Mouse (Mus musculus): ENCODE data around the gene Nudt2.

DNA sequence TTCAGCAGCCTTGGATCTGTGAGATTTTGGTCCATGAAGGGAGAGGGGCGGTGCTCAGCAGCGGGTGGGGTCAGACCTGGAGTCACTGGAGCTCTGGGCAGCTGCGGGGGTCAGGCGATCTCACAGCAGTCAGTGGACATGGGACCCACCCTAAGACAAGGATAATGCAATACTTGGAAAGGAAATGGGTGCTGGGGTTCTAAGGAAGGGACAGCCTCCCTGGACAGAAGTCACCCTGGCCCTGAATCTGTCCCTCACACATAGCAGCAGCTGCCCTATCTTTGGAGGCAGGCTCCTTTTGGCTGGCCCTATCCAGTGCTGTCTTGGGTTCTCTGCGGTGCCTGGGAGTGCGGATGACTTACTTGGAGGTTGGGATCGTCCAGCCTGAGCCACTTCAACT, 58.9 kb downstream of the Nudt2 start:
- TF ChIP-seq CTCF (IDR thresholded peaks at IDR 0.05) (no peak), EP300 (IDR thresholded peaks at IDR 0.05; ENCODE audit: insufficient read depth, low read depth, low read length) (no peak)
